Mouse (Mus musculus) bone marrow macrophage, adult 2 months (primary cell): ENCODE measurements around the gene Slc25a22.

ENCODE experiments used
- CTCF ChIP-seq: IDR thresholded peaks from 2 replicates; pipeline ENCODE4 v1.5.1; 2012; ENCODE audit warnings: low read depth, mild to moderate bottlenecking, low read length, moderate library complexity
- POLR2A ChIP-seq: IDR thresholded peaks from 2 replicates; pipeline ENCODE4 v1.6.1; 2012; ENCODE audit warnings: mild to moderate bottlenecking, low read depth, low read length, borderline replicate concordance

DNA sequence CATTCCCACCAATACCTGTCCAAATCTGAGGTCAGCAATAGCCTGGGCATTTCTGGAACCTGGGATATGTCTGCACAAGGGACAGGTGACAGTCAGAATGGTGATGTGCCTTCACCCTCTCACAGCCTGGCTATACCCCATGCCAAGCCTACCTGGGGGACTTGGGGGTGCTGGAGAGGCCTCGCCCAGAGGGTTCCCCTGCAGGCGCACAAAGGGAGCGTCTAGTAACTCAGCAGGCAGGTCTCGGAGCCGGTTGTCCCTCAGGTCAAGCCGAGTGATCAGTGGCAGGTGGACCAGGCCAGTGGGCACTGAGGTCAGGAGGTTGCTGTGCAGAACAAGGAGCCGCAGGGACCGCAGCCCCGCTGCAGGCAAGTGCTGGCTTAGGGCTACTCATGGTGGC, 3.8 kb upstream of the Slc25a22 start:
- no peak for TF ChIP-seq POLR2A
- TF ChIP-seq CTCF: no peak
